Mouse (Mus musculus) kidney, adult 8-10 months (tissue): Measurements from ENCODE around the gene Speer4f1.
"Not testable (repeated sequence)": the region's sequence is repeated elsewhere in the genome, so short reads cannot be mapped to it uniquely, and the experiment has no call there.

Experiments
- DNase-seq, 2 experiments: peaks; one replicate each; pipeline ENCODE4 v3.0.0; 2022

The Speer4f1 gene

DNA sequence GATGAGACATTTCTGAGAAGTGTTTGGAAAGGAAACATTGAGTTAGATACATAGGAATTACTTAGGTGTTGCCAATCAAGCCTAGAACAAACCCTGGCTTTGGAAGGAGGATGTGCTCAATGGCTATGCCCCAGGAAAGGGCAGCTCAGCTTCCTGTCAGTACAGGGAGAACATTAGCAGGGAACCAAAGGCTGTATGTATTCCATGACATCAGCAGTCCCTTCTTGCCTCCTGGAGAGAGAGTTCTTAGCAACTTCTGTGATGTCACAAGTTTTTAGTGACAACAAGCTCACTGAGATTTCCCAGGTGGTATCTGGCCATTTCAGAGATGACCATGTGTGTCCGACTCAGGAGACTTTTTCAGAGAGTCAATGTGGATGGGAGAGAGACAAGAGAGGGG is at the start of gene Speer4f1:
Gene Speer4f1, plus strand, starts transcription at position 301 of the 400 bp plus-strand sequence.
- DNase-seq, result not testable (repeated sequence)

- DNase-seq, result peak; percentile 30 to 46
These were observed 49.0 kb upstream of the Speer4f1 start for GRCm38 (mm10) chr5:17426930-17427329.

DNA sequence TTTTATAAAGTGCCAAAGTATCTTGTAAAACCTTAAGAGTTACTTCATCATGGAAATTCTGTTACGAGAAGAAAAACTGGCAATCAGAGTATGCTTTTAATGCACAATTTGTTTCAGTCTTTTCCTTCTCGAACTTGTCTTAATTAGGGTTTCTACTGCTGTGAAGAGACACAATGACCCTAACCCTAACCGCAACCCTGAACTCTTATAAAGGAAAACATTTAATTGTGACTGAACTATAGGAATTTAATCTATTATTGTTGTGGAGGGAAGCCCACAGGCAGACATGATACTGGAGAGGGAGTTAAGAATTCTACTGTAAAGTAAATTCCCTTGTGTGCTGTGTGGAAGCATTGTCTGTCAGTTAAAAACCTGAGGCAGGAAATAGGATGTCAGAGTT is 41.2 kb upstream of the Speer4f1 start:
- no peak for DNase-seq

- no peak for DNase-seq
These were observed 39.7 kb upstream of the Speer4f1 start for GRCm38 (mm10) chr5:17436209-17436608.

GRCm38 (mm10) chr5:17439487-17440102 is 36.3 kb upstream of the Speer4f1 start:
- no peak for DNase-seq

DNA sequence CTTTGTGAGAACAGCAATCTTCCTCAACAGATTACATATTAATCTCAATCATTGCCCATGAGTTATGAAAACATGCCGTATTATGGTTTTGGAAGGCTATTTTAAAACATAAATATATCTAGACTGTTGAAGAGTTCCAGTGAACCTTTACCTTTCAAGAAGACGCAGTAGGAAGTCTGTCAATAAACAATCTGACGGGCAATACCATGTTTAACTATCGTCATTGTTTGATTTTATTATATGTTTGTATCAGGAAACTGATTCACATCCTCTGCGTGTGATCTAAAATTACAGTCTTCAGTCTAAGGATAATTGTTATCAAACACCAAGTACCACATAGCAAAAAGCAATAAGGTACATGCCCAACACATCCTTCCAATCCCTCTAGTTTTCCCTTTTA is 21.8 kb upstream of the Speer4f1 start:
- DNase-seq, result no peak

DNA sequence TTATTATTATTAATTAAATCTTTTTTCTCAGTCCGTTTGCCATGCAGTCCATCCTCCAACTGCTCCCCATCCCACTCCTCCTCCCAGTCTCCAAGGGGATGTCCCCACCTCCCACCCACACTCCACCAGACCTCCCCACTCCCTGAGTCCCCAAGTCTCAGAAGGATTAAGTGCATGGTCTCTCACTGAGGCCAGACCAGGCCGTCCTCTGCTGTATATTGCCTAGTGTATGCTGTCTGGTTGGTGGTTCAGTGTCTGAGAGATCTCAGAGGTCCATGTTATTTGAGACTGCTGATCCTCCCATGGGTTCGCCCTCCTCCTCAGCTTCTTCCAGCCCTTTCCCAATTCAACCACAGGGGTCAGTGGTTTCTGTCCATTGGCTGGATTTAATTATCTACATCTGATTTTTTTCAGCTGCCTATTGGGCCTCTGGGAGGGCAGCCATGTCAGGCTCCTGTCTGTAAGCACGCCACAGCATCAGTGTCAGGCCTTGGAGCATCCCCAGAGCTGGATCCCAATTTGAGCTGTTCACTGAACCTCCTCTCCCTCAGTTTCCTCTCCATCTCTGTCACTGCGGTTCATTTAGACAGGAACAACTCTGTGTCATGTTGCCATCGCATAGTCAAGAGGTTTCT is 20.8 kb upstream of the Speer4f1 start:
- no peak for DNase-seq

- no peak for DNase-seq
These were observed 19.2 kb upstream of the Speer4f1 start for GRCm38 (mm10) chr5:17456671-17457070.

DNA sequence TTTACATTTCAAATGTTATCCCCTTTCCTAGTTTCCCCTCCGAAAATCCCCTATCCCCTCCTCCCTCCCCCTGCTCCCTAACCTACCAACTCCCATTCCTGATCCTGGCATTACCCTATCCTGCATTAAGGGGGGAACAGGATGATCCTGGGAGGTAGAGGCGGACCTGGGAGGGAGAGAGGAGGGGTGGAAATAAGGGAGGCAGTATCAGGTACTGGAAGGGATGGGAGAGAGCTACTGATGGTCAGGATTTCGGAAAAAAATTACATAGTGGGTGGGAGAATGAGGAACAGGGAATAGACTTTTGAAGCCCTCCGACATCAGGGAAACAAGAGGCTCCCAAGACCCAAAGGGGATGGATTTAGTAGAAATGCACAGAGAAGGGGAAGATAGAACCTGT is 7.8 kb upstream of the Speer4f1 start:
- not testable (repeated sequence) for DNase-seq

DNA sequence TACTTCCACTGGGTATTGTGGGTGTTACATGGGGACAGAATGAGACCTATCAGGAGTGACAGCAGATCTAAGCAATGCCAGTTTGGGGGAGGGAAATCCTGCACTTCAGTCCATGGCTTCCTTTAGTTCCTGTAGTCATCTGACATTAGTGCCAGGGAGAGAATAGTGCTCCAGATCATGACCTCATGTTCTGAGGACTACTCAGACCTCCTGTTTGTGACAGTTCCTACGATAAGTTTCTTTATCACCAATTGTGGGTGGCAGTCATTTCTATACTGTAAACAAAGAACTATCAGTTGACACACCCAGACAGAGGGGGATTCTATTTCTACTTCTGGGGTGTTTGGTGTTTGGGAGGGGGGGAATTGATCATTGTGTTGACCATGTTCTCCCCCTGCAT is 578 bp downstream of the Speer4f1 start:
- no peak for DNase-seq

DNA sequence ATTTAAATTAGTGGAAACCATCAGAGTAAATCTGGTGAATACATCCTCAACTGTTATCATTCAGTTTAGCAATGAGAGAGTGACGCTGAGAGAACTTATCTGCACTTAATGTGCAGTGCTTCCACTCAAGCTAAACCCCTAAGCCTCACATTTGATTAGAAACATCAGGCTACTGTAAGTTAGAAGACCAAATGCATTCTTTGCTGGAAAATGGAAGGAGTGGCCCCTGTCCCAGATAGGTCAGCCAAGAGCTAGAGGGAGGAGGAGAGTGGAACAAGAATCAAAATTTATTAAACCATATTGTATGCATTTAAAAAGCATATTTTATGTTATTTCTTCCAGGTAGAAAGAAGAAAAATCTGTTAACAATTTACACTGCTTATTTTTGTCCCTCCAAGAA is 14.0 kb downstream of the Speer4f1 start:
- DNase-seq, result no peak

DNA sequence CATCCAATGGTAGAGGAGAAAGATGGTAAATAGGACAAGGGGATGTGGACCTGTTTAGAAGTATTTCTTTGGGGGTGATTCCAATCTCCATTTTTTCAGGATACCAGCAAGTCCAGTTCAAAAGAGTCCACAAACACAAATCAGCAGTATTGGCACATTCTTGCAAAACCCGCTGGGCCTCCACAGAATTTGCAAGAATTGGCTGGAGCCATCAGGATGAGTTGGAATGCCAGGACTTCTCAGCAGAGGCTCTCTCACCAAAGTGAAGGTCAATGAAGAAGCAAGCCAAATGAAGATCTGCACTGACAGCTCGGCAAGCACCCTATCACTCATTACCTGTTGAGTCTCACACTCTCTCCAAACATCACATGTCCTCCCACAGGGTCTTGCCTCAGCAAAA is 19.7 kb downstream of the Speer4f1 start:
- DNase-seq, result no peak

GRCm38 (mm10) chr5:17496650-17497049 is 20.8 kb downstream of the Speer4f1 start:
- no peak for DNase-seq

- DNase-seq, result no peak
These were observed 24.0 kb downstream of the Speer4f1 start for GRCm38 (mm10) chr5:17499873-17500329.

- DNase-seq, result no peak
These were observed 25.0 kb downstream of the Speer4f1 start for GRCm38 (mm10) chr5:17500866-17501265.

DNA sequence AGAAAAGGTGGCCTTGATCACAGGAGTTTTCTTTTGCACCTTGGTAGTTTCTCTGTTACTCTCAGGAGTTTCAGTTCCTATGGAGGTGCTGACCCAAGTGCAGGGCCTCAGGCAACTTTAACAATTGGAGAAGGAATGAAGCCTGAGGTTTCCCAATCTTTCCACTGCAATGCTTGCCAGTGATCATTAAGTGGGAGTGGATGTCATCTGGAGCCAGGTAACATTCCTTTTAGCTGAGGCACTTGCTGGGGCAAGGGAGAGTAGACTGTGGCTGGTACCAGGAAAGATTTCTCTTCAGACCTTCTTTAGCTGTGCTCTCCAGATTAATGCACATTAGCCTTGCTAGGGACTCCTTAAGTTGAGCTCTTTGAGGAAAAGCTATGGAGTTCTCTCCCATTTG is 29.6 kb downstream of the Speer4f1 start:
- no peak for DNase-seq

DNA sequence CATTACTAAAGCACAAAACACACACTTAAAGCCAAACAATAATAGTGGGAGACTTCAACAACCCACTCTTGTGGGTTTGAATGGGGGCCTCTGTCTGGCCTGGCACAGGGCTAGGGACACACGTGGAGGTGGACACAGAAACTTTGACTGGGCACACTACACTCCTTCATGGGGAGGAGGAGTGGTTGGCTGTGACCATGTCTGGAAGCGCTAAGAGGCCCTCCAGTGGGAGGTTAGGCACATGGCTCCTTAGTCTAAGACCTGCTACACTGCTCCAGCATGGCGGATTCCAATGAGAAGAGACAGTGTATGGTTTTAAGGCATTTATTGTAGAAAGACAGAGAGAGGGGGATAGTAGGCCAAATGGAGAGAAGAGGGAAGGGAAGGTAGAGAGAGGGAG is 32.1 kb downstream of the Speer4f1 start:
- DNase-seq, result no peak
